14 mouse cellular contexts compared by ENCODE assay signal in the genomic region with DNA sequence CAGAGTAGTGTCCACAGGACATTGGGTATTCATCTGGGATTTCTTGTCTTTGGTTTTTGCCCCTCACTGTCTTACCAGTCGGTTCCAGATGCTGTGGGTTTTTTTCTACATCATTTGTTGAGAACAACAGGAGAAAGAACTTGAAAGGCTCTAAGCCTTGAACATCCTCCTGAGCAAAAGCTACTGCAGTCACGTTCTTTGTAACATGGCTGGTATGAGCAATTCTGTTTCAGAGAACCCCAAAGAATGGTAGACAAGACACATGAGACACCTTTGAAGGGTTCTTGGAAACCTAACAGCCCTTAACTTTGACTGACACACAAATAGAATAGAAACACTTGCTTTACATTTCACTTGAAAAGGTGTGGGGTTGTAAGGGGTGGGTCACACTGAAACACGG.
"Had no signal": no experiment of that assay in that cellular context is flagged by ENCODE, and none has a peak within 500 bp of the region (broad histone marks: within the 10 kb centered on the region; RNA-seq: fewer than 3 reads in every experiment).

No protein-coding gene starts in this region.

- ATAC-seq: midbrain, embryonic 16.5 days had no signal

- H3K4me3 ChIP-seq: kidney, embryonic 15.5 days; limb, embryonic 10.5 days; liver, embryonic 15.5 days; megakaryocyte, embryonic 14.5 days; midbrain, embryonic 12.5 days; neural tube, embryonic 15.5 days had no signal

- H3K27me3 ChIP-seq: kidney, embryonic 15.5 days; liver, embryonic 15.5 days; midbrain, embryonic 12.5 days had no signal

- DNase-seq: kidney, adult 2 months; kidney, postnatal 14 days; lung, embryonic 14.5 days; lung, postnatal 14 days; right cerebral cortex, adult 18-20 months; right cerebral cortex, postnatal 25 days had no signal

- H3K4me1 ChIP-seq: megakaryocyte, embryonic 14.5 days; midbrain, embryonic 12.5 days had no signal

- H3K9me3 ChIP-seq: kidney, embryonic 15.5 days; limb, embryonic 10.5 days; liver, embryonic 15.5 days; midbrain, embryonic 12.5 days; neural tube, embryonic 15.5 days had no signal

- H3K36me3 ChIP-seq: liver, embryonic 15.5 days; midbrain, embryonic 12.5 days; neural tube, embryonic 15.5 days had no signal

- H3K9ac ChIP-seq: kidney, embryonic 15.5 days; liver, embryonic 15.5 days; lung, embryonic 14.5 days; midbrain, embryonic 12.5 days; neural tube, embryonic 15.5 days had no signal

- H3K27ac ChIP-seq: liver, embryonic 15.5 days; macrophage; midbrain, embryonic 12.5 days; neural tube, embryonic 15.5 days had no signal
